Mouse (Mus musculus): ENCODE measurements at regions not wholly inside any gene's neighbourhood (a gene's known extent, or its start where the extent isn't known, plus 50 kb on each side); places are given as distances from the start of the nearest gene placed in this dataset.

DNA sequence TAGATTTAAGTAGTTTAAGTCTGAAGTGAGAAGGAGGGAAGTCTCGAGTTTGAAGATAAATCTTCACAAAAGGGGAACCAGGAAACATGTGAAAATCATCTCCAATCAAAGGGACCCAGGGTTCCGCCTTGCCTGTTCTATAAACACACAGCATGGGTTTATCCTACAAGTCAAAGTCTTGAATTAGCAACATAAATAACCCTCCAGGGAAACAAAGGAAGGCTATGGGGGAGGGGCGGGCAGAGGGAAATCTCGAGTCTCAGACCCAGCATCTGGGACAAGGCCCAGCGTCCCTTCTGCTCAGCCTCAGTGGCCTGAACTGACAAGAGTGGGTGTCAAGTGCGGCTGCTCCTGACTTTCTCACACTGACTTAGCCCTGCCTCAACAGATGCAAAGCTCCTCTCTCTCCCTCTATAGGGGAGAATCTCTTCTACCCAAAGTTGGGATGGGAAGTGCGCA, 240.3 kb upstream of the Lrig3 start:
- ATAC-seq (ENCODE audit: low TSS enrichment), result no peak

DNA sequence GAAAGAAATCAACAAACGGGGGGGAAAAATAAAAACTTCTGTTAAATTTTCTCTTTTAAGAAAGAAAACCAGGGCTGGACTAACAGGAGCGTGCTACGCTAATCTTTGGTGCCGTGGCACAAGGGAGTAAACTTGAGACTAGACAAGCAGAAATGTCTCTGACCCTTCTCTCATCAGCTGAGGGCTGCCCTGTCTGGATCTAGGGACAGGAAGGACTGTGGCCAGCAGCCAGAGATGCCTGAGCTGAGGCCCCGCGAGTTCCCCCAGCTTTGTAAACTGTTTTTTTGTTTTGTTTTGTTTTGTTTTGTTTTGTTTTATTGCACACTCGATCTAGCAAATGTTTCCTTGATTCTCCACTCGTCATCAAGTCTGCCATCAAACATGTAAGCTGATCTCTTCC, 239.4 kb upstream of the Lrig3 start:
- ATAC-seq (ENCODE audit: low TSS enrichment), result no peak

DNA sequence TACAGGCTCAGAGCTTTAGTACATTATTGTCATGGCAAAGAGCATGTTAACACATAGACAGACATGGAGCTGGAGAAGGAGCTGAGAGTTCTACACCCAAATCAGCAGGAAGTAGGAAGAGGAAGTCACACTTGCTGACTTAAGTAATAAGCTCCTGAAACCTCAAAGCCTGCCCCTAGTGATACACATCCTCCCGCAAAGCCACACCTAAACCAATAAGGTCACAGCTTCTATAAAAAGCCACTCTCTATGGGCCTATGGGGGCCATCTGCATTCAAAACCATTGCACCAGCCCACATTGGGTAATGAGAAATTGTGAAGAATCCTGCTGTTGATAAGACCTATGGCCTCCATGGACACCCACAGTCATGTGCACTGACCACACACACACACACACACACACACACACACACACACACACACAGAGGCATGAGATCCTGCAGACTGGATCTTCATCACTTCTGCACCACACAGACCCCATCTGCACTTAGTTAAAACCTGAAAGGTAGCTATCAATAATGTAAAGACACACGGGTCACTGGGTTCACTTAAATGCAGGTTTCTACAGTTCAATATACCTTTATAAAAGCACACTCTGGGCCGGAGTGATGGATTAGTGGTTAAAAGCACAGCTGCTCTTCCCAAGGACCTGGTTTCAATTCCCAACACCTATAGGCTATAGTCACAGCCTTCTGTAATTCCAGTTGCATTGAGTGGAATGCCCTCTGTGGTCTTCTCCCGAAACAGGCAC, 230.0 kb upstream of the Lrig3 start:
- ATAC-seq (ENCODE audit: low TSS enrichment), result no peak

DNA sequence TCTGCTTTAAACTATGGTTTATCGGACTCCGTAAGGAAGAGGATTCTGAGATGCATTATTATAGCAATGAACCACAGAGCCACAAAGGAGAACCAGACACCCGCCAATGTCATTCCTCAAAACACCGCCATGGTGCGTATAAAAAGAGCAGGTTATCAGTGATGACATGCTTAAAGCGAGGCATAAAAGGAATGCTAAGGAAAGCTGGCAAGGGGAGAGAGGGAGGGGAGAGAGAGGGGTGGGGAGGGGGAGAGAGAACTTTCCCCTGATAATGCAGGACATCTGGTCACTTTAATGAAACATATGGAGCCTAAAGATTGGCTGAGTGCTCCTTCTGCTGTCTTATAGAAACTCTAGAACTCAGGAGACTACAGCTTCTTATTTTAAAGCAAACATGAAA, 222.8 kb upstream of the Lrig3 start:
- peak; percentile 16; the same call in 1 of the 2 replicates for ATAC-seq (ENCODE audit: low TSS enrichment)

DNA sequence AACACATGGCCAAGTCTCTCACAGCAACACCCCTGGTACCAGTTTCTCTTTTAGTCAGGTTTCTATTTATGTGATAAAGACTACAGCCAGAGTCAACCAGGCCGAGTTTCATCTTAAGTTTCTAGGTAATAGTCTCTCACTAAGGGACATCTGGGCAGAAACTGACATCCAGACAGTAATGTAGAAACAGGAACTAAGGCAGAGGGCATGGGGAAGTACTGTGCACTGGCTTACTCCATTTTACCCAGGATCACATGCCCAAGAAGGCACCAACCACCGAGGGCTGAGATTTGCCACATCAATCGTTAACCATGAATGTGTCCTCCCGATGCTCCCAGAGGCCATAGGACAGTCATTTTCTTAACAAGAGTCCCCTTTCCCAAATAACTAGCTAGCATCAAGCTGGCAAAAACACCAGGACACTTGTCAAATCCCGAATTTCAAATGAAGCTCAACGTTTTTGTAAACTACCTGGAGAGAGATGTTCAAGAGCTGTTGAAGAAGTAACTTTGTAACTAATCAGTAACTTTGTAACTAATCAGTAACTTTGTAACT, 216.9 kb upstream of the Lrig3 start:
- peak; percentile 52; the same call in 1 of the 2 replicates for ATAC-seq (ENCODE audit: low TSS enrichment)

DNA sequence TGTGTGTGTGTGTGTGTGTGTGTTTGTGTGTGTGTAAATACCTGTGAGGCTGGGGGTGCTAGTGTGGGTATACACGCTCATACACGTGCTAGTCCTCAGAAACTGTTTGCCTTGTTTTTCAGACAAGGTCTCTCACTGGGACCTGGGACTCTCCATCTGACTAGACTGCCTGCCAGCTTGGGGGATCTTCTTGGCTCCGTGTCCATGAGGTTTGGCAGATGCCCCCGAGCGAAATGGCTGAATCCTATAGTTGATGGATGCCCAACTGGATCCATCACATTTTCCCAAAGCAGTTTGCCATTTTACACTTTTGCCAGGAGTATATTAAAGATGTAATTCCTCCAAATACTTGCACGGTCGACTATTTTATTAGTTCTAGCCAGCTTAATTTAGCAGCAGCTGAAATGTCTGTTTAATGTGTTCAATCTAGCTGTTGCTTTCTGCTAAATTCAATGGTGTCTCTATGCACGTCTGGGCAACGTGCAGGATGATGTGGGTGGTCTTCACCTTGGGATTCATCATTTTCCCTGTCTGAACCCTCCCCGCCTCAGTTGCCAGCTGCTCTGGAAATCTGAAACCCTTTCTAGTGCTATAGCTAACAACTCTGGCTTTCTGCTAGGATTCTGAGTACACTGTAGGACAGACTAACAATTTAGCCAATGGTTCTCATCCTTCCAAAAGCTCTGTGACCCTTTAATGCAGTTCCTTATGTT, 213.3 kb upstream of the Lrig3 start:
- no peak for ATAC-seq (ENCODE audit: low TSS enrichment)

DNA sequence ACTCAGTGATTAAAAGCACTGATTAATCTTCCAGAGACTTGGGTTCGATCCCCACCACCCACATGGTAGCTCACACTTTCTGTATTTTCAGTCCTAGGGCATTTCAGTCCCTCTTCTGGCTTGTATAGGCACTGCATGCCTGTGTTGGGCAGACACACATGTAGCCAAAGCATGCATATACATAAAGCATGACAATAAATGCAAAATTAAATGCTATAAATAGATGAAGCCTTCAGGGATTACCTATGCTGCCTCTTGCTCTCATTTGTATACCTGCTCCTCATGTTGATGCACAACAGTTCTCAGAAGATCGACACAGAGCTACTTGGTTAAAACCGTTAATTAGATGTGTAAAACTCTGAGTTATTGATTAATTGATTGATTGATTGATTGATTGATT, 206.8 kb upstream of the Lrig3 start:
- no peak for ATAC-seq (ENCODE audit: low TSS enrichment)

GRCm38 (mm10) chr10:125762367-125763068, 203.4 kb upstream of the Lrig3 start:
- peak; percentile 78; the same call in 1 of the 2 replicates for ATAC-seq (ENCODE audit: low TSS enrichment)

GRCm38 (mm10) chr10:125764402-125765102, 201.4 kb upstream of the Lrig3 start:
- ATAC-seq (ENCODE audit: low TSS enrichment), result peak; percentile 47; the same call in 1 of the 2 replicates

DNA sequence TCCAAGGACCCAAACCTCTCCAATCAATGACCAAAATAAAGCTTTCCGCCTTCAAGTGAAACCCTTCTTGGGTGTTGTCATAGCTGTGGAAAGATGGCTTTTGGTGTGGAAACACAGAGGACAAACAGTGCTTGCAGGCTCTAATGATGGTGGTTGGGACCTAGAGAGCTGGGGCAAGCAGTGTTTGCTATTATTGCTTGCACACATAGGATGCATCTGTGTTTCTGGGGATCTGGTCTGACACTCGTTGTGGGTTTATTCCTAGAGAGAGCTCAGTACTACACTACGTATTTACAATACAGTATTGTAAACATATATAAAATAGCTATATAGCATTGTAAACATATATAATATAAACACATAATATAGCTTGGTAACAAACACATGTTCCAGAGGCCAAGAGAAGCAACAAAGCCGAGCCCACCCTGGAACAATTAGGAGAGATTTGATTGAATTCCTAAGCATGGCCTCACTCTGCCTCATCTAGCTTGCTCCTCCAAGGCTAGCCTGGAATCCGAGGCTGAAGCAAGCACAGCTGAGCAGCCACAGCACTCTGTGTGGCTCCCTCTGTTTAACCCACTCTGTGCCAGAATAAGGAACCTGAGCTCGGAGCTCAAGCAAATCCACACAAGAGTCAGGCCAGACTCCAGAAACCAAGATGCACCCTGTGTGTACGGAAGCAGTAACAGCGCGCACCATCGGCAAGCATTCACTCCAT, 200.7 kb upstream of the Lrig3 start:
- no peak for ATAC-seq (ENCODE audit: low TSS enrichment)

- no peak for ATAC-seq (ENCODE audit: low TSS enrichment)
These were observed 197.7 kb upstream of the Lrig3 start for GRCm38 (mm10) chr10:125768281-125768680.

- no peak for ATAC-seq (ENCODE audit: low TSS enrichment)
These were observed 192.4 kb upstream of the Lrig3 start for GRCm38 (mm10) chr10:125773541-125773940.

DNA sequence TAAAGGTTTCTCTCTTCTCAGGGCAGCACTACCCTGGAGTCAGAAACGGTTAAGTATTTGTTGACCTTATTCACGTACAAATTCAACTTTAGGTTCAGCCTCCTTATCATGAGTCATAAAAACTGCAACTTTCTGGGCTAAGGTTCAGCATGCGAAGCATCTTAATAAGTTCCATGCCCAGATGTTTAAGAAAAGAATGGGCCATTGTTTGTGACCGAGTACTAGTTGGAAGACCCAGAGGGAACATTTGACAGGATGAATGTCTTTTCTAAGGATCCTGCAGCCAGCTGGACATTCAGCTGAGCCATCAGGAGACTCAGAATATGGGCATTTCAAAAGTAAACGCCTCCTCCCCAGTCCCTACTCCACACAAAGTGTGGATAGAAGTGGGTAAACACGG, 183.5 kb upstream of the Lrig3 start:
- no peak for ATAC-seq (ENCODE audit: low TSS enrichment)

- no peak for ATAC-seq (ENCODE audit: low TSS enrichment)
These were observed 181.1 kb upstream of the Lrig3 start for GRCm38 (mm10) chr10:125784896-125785295.

DNA sequence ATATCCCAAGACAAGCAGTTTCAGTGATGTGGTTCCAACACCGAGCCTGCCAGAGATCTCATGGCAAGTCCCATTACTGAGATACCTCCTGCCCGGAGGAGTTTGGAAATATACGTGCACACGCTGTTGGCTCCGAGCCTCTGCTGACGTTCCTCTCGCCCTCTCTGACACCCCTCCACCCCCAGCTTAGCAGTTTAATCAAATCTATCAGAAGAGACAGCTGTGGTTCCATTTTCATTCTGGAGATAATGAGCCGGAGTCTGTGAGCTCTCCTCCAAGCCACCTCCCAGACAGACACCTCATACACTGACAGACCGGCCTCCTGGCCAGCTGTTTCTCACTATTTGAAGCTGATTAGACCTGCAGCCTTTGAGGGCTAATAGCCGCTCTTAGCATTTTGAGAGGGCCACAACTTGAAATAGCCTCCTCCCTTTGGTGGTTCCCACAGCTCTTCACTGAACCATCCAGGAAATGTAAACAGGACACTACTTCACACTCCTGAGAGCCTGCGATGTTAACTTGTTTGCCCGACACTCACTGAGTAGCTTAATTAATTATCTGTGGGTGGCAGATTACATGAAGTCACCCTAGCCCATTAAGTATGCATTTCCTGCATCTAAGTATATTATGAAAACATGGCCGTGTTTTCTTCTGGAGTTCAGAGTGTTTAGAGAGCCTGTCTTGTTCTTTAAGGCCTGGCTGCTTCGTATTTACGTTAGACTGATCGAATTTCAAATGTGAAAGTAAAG, 180.3 kb upstream of the Lrig3 start:
- no peak for ATAC-seq (ENCODE audit: low TSS enrichment)

DNA sequence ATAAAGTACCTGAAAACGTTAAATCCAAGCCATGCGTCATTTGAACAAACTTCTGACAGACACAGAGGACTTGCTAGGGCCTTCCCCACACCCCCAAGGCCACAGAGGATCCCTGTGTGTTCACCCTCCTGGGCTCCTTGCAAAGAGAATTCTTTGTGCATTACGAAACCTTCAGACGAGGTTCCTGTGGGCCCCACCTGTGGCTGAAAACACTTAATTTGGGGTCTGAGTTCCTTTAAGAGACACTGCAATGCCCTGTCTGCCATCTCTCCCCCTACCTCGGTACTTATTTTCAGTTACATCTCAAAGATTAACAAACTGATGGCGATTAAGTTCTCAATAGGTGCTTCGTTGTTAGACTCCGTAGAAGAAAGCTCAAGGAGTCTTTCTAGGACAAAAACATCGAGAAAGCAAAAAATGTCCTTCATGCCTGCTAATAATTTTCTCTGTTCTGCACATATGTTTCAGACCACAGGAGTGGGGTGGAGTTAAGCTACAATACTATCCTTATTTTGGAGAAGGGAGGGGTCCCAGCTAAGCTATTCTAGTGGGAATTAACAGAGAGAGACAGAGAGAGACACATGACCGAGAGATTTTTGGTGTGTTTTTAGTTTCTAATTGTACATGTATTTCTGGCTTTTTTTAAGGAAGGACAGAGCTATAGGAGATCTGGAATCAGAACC, 179.6 kb upstream of the Lrig3 start:
- ATAC-seq (ENCODE audit: low TSS enrichment), result no peak

GRCm38 (mm10) chr10:125786880-125787337, 179.1 kb upstream of the Lrig3 start:
- peak; percentile 38; the same call in 1 of the 2 replicates for ATAC-seq (ENCODE audit: low TSS enrichment)

DNA sequence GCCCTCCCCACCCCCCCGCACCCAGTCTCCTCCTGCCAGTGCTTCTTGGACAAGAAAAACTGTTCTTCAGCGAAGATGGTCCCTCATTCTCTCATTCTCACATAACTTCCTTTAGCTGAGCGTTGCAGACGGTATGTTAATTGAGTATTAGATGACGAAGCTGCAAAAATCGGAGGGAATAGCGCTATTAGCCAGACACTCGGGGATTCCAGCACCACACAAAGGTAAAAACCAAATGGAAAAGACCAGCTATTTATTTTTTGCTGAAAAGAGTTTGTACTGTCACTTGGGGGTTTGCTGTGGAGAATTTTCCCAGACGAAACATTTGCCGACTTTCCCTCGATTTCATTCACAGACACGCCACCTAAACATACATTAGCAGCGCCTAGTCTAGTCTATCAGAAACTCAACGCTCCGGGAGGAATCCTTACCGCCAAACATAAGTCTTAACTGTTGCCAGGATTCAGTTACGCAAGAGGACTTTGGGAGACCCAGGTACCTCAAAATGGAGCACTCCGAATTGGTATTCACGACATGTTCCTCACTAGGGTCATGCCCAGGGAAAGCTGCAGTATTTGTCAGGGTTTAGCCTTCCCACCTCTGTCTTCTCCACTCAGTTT, 178.4 kb upstream of the Lrig3 start:
- peak; percentile 23; the same call in 1 of the 2 replicates for ATAC-seq (ENCODE audit: low TSS enrichment)

DNA sequence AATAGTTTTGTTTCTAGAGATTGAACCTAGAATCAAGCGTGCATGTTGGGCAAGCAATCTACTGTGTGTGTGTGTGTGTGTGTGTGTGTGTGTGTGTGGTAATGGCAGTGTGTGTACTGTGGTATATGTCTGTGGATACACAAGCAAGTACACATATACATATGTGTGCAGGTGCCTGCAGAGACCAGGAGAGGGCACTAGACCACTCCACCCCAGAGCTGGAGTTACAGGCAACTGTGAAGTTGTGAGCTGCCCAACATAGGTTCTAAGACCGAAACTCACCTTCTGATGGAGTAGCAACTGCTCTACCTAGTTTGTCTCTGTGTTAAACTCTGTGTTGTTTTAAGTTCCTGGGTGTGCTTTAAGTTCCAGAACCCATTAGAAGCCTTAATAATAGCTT, 177.7 kb upstream of the Lrig3 start:
- ATAC-seq (ENCODE audit: low TSS enrichment), result no peak

All from frontal cortex, adult (tissue).